Mouse (Mus musculus) spleen, adult 2 months (tissue): ENCODE data around the gene 2010300C02Rik.

ENCODE experiments used
- CTCF ChIP-seq: fragments of 200-500 bp; IDR thresholded peaks from 2 replicates; pipeline ENCODE4 v1.5.1; 2011; ENCODE audit warnings: mild to moderate bottlenecking, inconsistent platforms; ENCODE audit not compliant: insufficient read depth, insufficient read length, insufficient replicate concordance; ENCODE audit errors: extremely low read depth
- POLR2A ChIP-seq: fragments of 200-500 bp; IDR thresholded peaks from 2 replicates; pipeline ENCODE4 v1.6.1; 2011; ENCODE audit warnings: low read depth, low read length, inconsistent platforms

GRCm38 (mm10) chr1:37711082-37711481 is 8.8 kb downstream of the 2010300C02Rik start:
- TF ChIP-seq CTCF (no peak), POLR2A (no peak)
